In genomic region chr4:136928928-136929327, GRCm38 (mm10) we compare ENCODE assay signal across 9 mouse cellular contexts. TPM values are rescaled to one million over a fixed set of nuclear protein-coding genes. Genes with fewer than 3 reads are reported as not detected.
DNase-seq lines count a peak whose midpoint lies in the region; TF ChIP-seq lines count a peak whose summit lies in the region.
"Had no signal": no experiment of that assay in that cellular context is flagged by ENCODE, and none has a peak within 500 bp of the region (broad histone marks: within the 10 kb centered on the region; RNA-seq: fewer than 3 reads in every experiment).

No protein-coding gene starts in this region.

- no peak overlapping the region for H3K4me3 ChIP-seq in gastrocnemius, adult 2 months
- no peak overlapping the region for H3K4me3 ChIP-seq in embryonic facial prominence, embryonic 10.5 days
- no peak overlapping the region for H3K4me3 ChIP-seq in olfactory bulb, adult 2 months (ENCODE audit: insufficient read depth, low read depth, low read length)

- no peaks in the 10 kb centered on the region for H3K36me3 ChIP-seq in embryonic facial prominence, embryonic 10.5 days (replicated peaks)

- TF ChIP-seq CTCF in gastrocnemius, adult 2 months (IDR thresholded peaks at IDR 0.05) = peak; percentile 66
- TF ChIP-seq CTCF in olfactory bulb, adult 2 months (IDR thresholded peaks at IDR 0.05; ENCODE audit: insufficient read depth, low read depth, low read length) = 0 out of 2 replicates have a peak, but pooled peaks have one; percentile 14

- intact Hi-C loops in gastrocnemius, adult 2 months (cut with DNase I) = loop anchor here (1.0 kb wide), 1 partner anchor 143 kb away; no protein-coding TSS in a partner anchor
- intact Hi-C loops in gastrocnemius, postnatal 36 days (cut with DNase I) = loop anchor here (2.0 to 10.0 kb wide), 2 partner anchors 144 to 376 kb away; no protein-coding TSS in a partner anchor

- no peaks in the 10 kb centered on the region for H3K4me1 ChIP-seq in embryonic facial prominence, embryonic 10.5 days
- H3K4me1 ChIP-seq in olfactory bulb, adult 2 months (ENCODE audit: control insufficient read depth, insufficient read depth, low read length) = peaks cover 6% of the 10 kb centered on the region; the same call in 1 of the 2 replicates

- peaks cover 57% of the 10 kb centered on the region for H3K27me3 ChIP-seq in embryonic facial prominence, embryonic 10.5 days (replicated peaks; ENCODE audit: low read depth, poor library complexity, severe bottlenecking)

- no peaks in the 10 kb centered on the region for H3K9me3 ChIP-seq in embryonic facial prominence, embryonic 10.5 days

- no peak for DNase-seq in gastrocnemius, adult 2 months
- no peak for DNase-seq in gastrocnemius, postnatal 36 days
- peak; percentile 42 for DNase-seq in thymus, postnatal 0 days (ENCODE audit: low spot score)
- DNase-seq in thymus, postnatal 36 days = no peak
- peak; percentile 52 for DNase-seq in embryonic facial prominence, embryonic 10.5 days (ENCODE audit: low spot score)
- DNase-seq in right cerebral cortex, postnatal 10 days (ENCODE audit: low spot score in 2 of 2) = no peak
- DNase-seq in gastrocnemius, postnatal 4 days (ENCODE audit: low spot score in 2 of 2) = no peak

- WGBS in embryonic facial prominence, embryonic 10.5 days = 12% methylated on average over 5 of the region's 5 CpGs
- 34% methylated on average over 5 of the region's 5 CpGs for WGBS in olfactory bulb, adult 2 months

- no peak overlapping the region for H3K27ac ChIP-seq in gastrocnemius, adult 2 months
- H3K27ac ChIP-seq in embryonic facial prominence, embryonic 10.5 days (replicated peaks) = no peak overlapping the region
- H3K27ac ChIP-seq in olfactory bulb, adult 2 months (ENCODE audit: insufficient read depth, low read depth, low read length) = no peak overlapping the region

- TF ChIP-seq POLR2A in olfactory bulb, adult 2 months (IDR thresholded peaks at IDR 0.05; ENCODE audit: insufficient read depth, low read depth, low read length) = no peak

RNA-seq across cellular contexts. Expression of gene Epha8, which starts 27.7 kb away (rescaled TPM):
- total RNA-seq in gastrocnemius, adult 2 months (2021) = not detected
- total RNA-seq in gastrocnemius, postnatal 36 days (2021) = not detected
- polyA plus RNA-seq in thymus, postnatal 0 days (2015; fragmentation: Nextera tagmentation; extraction: Ambion mirVana) = 0.08 TPM in 2 replicates
- polyA plus RNA-seq in embryonic facial prominence, embryonic 10.5 days (2016; fragmentation: Nextera tagmentation; extraction: Ambion mirVana) = 0.88 and 1.1 TPM in 2 replicates
- polyA plus RNA-seq in olfactory bulb, adult 2 months (2012; ENCODE audit: insufficient read depth, insufficient read length, low replicate concordance, missing spikeins) = not detected in 2 replicates
- total RNA-seq in gastrocnemius, postnatal 4 days (2021) = under 1 TPM; 0.08 to 0.10 TPM
- total RNA-seq: neutrophil, adult 5-6 weeks had no signal

RNA-seq across cellular contexts. Expression of gene C1qa, which starts 30.3 kb away (rescaled TPM):
- 10 to 100 TPM in 1 of 2 experiments, 1 to 10 TPM in 1; 7.0 to 15.8 TPM for total RNA-seq in gastrocnemius, adult 2 months (2021)
- total RNA-seq in gastrocnemius, postnatal 36 days (2021) = 10 to 100 TPM in 1 of 2 experiments, 1 to 10 TPM in 1; 8.9 to 13.5 TPM
- 98.7 and 110 TPM in 2 replicates for polyA plus RNA-seq in thymus, postnatal 0 days (2015; fragmentation: Nextera tagmentation; extraction: Ambion mirVana)
- 4.6 and 8.1 TPM in 2 replicates for polyA plus RNA-seq in embryonic facial prominence, embryonic 10.5 days (2016; fragmentation: Nextera tagmentation; extraction: Ambion mirVana)
- not detected in 2 replicates for polyA plus RNA-seq in olfactory bulb, adult 2 months (2012; ENCODE audit: insufficient read depth, insufficient read length, low replicate concordance, missing spikeins)
- 10 to 100 TPM; 32.4 to 36.3 TPM for total RNA-seq in gastrocnemius, postnatal 4 days (2021)
- total RNA-seq: neutrophil, adult 5-6 weeks had no signal

RNA-seq across cellular contexts. Expression of gene C1qc, which starts 36.1 kb away (rescaled TPM):
- total RNA-seq in gastrocnemius, adult 2 months (2021) = 10 to 100 TPM in 1 of 2 experiments, 1 to 10 TPM in 1; 7.6 to 15.4 TPM
- total RNA-seq in gastrocnemius, postnatal 36 days (2021) = 10 to 100 TPM in 1 of 2 experiments, 1 to 10 TPM in 1; 7.8 to 12.1 TPM
- polyA plus RNA-seq in thymus, postnatal 0 days (2015; fragmentation: Nextera tagmentation; extraction: Ambion mirVana) = 75.3 and 77.9 TPM in 2 replicates
- 5.6 and 7.2 TPM in 2 replicates for polyA plus RNA-seq in embryonic facial prominence, embryonic 10.5 days (2016; fragmentation: Nextera tagmentation; extraction: Ambion mirVana)
- not detected in 2 replicates for polyA plus RNA-seq in olfactory bulb, adult 2 months (2012; ENCODE audit: insufficient read depth, insufficient read length, low replicate concordance, missing spikeins)
- total RNA-seq in gastrocnemius, postnatal 4 days (2021) = 10 to 100 TPM; 32.7 to 33.5 TPM
- total RNA-seq: neutrophil, adult 5-6 weeks had no signal

RNA-seq across cellular contexts. Expression of gene C1qb, which starts 42.9 kb away (rescaled TPM):
- total RNA-seq in gastrocnemius, adult 2 months (2021) = 10 to 100 TPM in 1 of 2 experiments, 1 to 10 TPM in 1; 8.4 to 18.3 TPM
- total RNA-seq in gastrocnemius, postnatal 36 days (2021) = 10 to 100 TPM in 1 of 2 experiments, 1 to 10 TPM in 1; 9.9 to 13.7 TPM
- polyA plus RNA-seq in thymus, postnatal 0 days (2015; fragmentation: Nextera tagmentation; extraction: Ambion mirVana) = 124 and 132 TPM in 2 replicates
- polyA plus RNA-seq in embryonic facial prominence, embryonic 10.5 days (2016; fragmentation: Nextera tagmentation; extraction: Ambion mirVana) = 17.0 and 20.1 TPM in 2 replicates
- polyA plus RNA-seq in olfactory bulb, adult 2 months (2012; ENCODE audit: insufficient read depth, insufficient read length, low replicate concordance, missing spikeins) = not detected in 2 replicates
- 10 to 100 TPM; 33.7 to 39.4 TPM for total RNA-seq in gastrocnemius, postnatal 4 days (2021)
- total RNA-seq: neutrophil, adult 5-6 weeks had no signal

Comparison
In these comparisons a context has a peak if more than half of its experiments do, and no peak if none do; other contexts are left out.
1. DNase-seq: peak in thymus, postnatal 0 days (single experiment) and embryonic facial prominence, embryonic 10.5 days (single experiment); none in gastrocnemius, adult 2 months (single experiment), gastrocnemius, postnatal 36 days (0 of 2), thymus, postnatal 36 days (0 of 2), right cerebral cortex, postnatal 10 days (0 of 2) and gastrocnemius, postnatal 4 days (0 of 2).